In the genomic region with DNA sequence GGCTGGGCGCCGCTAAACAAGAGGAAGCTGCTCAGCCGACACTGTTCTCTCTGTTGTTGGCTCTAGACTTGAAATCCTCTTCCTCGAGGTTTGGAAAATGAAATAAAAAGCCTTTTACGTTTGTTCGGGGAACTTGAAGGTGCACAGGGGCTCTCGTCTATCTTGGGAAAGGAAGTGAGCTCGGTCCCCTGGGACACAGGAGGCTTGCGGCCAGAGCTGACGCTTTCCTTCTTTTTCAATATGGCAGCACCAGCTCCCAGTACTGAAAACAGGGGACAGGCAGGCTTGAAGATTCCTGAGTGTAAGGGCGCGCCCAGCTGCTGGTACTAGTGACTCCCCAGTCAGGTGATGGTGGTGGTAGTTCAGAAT, we compare ENCODE assay signal across 9 mouse cellular contexts. TPM values are rescaled to one million over a fixed set of nuclear protein-coding genes. Genes with fewer than 3 reads are reported as not detected.
DNase-seq lines count a peak whose midpoint lies in the region; ATAC-seq and TF ChIP-seq lines count a peak whose summit lies in the region.
"Had no signal": no experiment of that assay in that cellular context is flagged by ENCODE, and none has a peak within 500 bp of the region (broad histone marks: within the 10 kb centered on the region; RNA-seq: fewer than 3 reads in every experiment).

No protein-coding gene starts in this region.

- no peak for TF ChIP-seq CTCF in testis, adult 2 months (IDR thresholded peaks at IDR 0.05; ENCODE audit: control insufficient read depth, insufficient read depth, insufficient replicate concordance, low read depth, low read length)
- no peak for TF ChIP-seq CTCF in stomach, postnatal 0 days (IDR thresholded peaks at IDR 0.05; ENCODE audit: low read depth)

- WGBS in heart, embryonic 10.5 days: 3% methylated on average over 12 of the region's 12 CpGs
- under 1% methylated on average over 12 of the region's 12 CpGs for WGBS in liver, embryonic 16.5 days (ENCODE audit: insufficient replicate concordance)
- 2% methylated on average over 12 of the region's 12 CpGs for WGBS in stomach, postnatal 0 days

- DNase-seq in heart, embryonic 10.5 days (ENCODE audit: low spot score): no peak
- no peak for DNase-seq in heart, adult 8-10 months (ENCODE audit: low spot score)
- no peak for DNase-seq in testis, postnatal 10 days (ENCODE audit: low spot score)
- peak; percentile 2 to 9 for DNase-seq in heart, postnatal 10 days
- DNase-seq in stomach, postnatal 0 days (ENCODE audit: low spot score): no peak
- DNase-seq in lung, postnatal 10 days: no peak

- TF ChIP-seq POLR2A in testis, adult 2 months (IDR thresholded peaks at IDR 0.05; ENCODE audit: control insufficient read depth, low read depth, low read length): no peak

- peaks cover 21% of the 10 kb centered on the region; the same call in 1 of the 2 replicates for H3K27me3 ChIP-seq in heart, embryonic 10.5 days (ENCODE audit: insufficient read depth, poor library complexity, severe bottlenecking)
- H3K27me3 ChIP-seq in testis, adult 2 months (ENCODE audit: control insufficient read depth, insufficient read depth, low read length): no peaks in the 10 kb centered on the region; the same call in 1 of the 2 replicates
- H3K27me3 ChIP-seq in liver, embryonic 16.5 days (ENCODE audit: control insufficient read depth, insufficient read depth, low read depth, low read length): peaks cover 5% of the 10 kb centered on the region; the same call in 1 of the 2 replicates
- no peaks in the 10 kb centered on the region for H3K27me3 ChIP-seq in stomach, postnatal 0 days (ENCODE audit: control insufficient read depth, insufficient read depth, low read length)

- no peaks in the 10 kb centered on the region for H3K4me1 ChIP-seq in heart, embryonic 10.5 days
- peaks cover 3% of the 10 kb centered on the region for H3K4me1 ChIP-seq in testis, adult 2 months (ENCODE audit: control insufficient read depth, insufficient read depth, low read length)
- H3K4me1 ChIP-seq in liver, embryonic 16.5 days (ENCODE audit: control insufficient read depth, low read depth, low read length): no peaks in the 10 kb centered on the region
- H3K4me1 ChIP-seq in stomach, postnatal 0 days (replicated peaks; ENCODE audit: control insufficient read depth, insufficient read depth): no peaks in the 10 kb centered on the region

- TF ChIP-seq EP300 in stomach, postnatal 0 days (optimal IDR thresholded peaks at IDR 0.05): no peak

- no peak for ATAC-seq in liver, embryonic 16.5 days (ENCODE audit: low read depth)
- no peak for ATAC-seq in stomach, postnatal 0 days (ENCODE audit: low FRiP score, low TSS enrichment)

- H3K9me3 ChIP-seq in heart, embryonic 10.5 days: no peaks in the 10 kb centered on the region
- H3K9me3 ChIP-seq in liver, embryonic 16.5 days (replicated peaks; ENCODE audit: control insufficient read depth, low read length): no peaks in the 10 kb centered on the region
- no peaks in the 10 kb centered on the region for H3K9me3 ChIP-seq in stomach, postnatal 0 days (ENCODE audit: control insufficient read depth, low read length)

- H3K4me2 ChIP-seq in liver, embryonic 16.5 days (ENCODE audit: low read depth, low read length): peak overlapping the region; percentile 43
- peak overlapping the region; percentile 57 for H3K4me2 ChIP-seq in stomach, postnatal 0 days (replicated peaks; ENCODE audit: low read depth)

- H3K36me3 ChIP-seq in heart, embryonic 10.5 days: no peaks in the 10 kb centered on the region
- H3K36me3 ChIP-seq in testis, adult 2 months (ENCODE audit: control insufficient read depth, insufficient read depth, low read length): no peaks in the 10 kb centered on the region
- no peaks in the 10 kb centered on the region for H3K36me3 ChIP-seq in liver, embryonic 16.5 days (ENCODE audit: control insufficient read depth, insufficient read depth)
- H3K36me3 ChIP-seq in stomach, postnatal 0 days (ENCODE audit: control insufficient read depth, insufficient read depth, low read length): no peaks in the 10 kb centered on the region

- no peak overlapping the region for H3K9ac ChIP-seq in liver, embryonic 16.5 days (ENCODE audit: low read depth, low read length)
- H3K9ac ChIP-seq in stomach, postnatal 0 days (ENCODE audit: low read length): no peak overlapping the region

- intact Hi-C loops in heart, postnatal 10 days (cut with DNase I): no loop called here

- peak overlapping the region; percentile 52 for H3K4me3 ChIP-seq in heart, embryonic 10.5 days
- peak overlapping the region; percentile 44 for H3K4me3 ChIP-seq in testis, adult 2 months (ENCODE audit: control insufficient read depth, low read depth, low read length)
- peak overlapping the region; percentile 27; the same call in 1 of the 2 replicates for H3K4me3 ChIP-seq in liver, embryonic 16.5 days (ENCODE audit: low read depth, low read length)
- peak overlapping the region; percentile 32 for H3K4me3 ChIP-seq in stomach, postnatal 0 days (ENCODE audit: low read depth, low read length)

- H3K27ac ChIP-seq in heart, embryonic 10.5 days: no peak overlapping the region
- no peak overlapping the region for H3K27ac ChIP-seq in testis, adult 2 months (ENCODE audit: control insufficient read depth, insufficient read depth, low read depth, low read length)
- H3K27ac ChIP-seq in liver, embryonic 16.5 days (ENCODE audit: low read length): no peak overlapping the region
- no peak overlapping the region for H3K27ac ChIP-seq in stomach, postnatal 0 days (replicated peaks)

RNA-seq across cellular contexts. Expression of gene Pcsk1, which starts 0.8 kb away (rescaled TPM):
- 0.06 TPM in 1 of 2 replicates, not detected in the other for polyA plus RNA-seq in heart, embryonic 10.5 days (2016; fragmentation: Nextera tagmentation; extraction: Ambion mirVana)
- under 1 TPM; 0.06 to 0.19 (median 0.11) TPM for total RNA-seq in heart, adult 8-10 months (2022)
- 0.07 and 0.08 TPM in 2 replicates for polyA plus RNA-seq in testis, adult 2 months (2012; rRNA removed)
- total RNA-seq in heart, postnatal 10 days (2021): under 1 TPM; 0.43 to 0.62 TPM
- polyA plus RNA-seq in liver, embryonic 16.5 days (2015; fragmentation: Nextera tagmentation; extraction: Ambion mirVana): 0.09 TPM in 1 of 2 replicates, not detected in the other
- polyA plus RNA-seq in stomach, postnatal 0 days (2015; fragmentation: Nextera tagmentation; extraction: Ambion mirVana): 0.93 and 1.0 TPM in 2 replicates
- total RNA-seq: hematopoietic stem cell, adult 5-6 weeks had no signal

Comparison
In these comparisons a context has a peak if more than half of its experiments do, and no peak if none do; other contexts are left out.
1. DNase-seq: peak in heart, postnatal 10 days (2 of 2); none in heart, embryonic 10.5 days (single experiment), heart, adult 8-10 months (single experiment), testis, postnatal 10 days (single experiment), stomach, postnatal 0 days (single experiment) and lung, postnatal 10 days (single experiment).
2. Peak in every context shown above with its lines, with median percentiles within 50 percentile points of each other: H3K4me3 ChIP-seq.